Mouse (Mus musculus): Measurements from ENCODE around the gene Sirt4.

GRCm38 (mm10) chr5:115513721-115514120 lies 29.2 kb upstream of the Sirt4 start:
- TF ChIP-seq CTCF (IDR thresholded peaks at IDR 0.05) (no peak), EP300 (IDR thresholded peaks at IDR 0.05) (no peak)
